Mouse (Mus musculus): ENCODE data around the gene Cnnm2. TPM values are rescaled to one million over a fixed set of nuclear protein-coding genes. Genes with fewer than 3 reads are reported as not detected.

Cnnm2 gene
- polyA plus RNA-seq, 1 experiment, result 8.1 TPM

GRCm38 (mm10) chr19:46799903-46800583, 38.6 kb downstream of the Cnnm2 start:
- no peaks in the 10 kb centered on the region for H3K79me2 ChIP-seq (ENCODE audit: control insufficient read depth, insufficient read depth)
- no peak for TF ChIP-seq E2F4 (IDR thresholded peaks at IDR 0.05; ENCODE audit: insufficient read depth)
- no peak for TF ChIP-seq CEBPB (IDR thresholded peaks at IDR 0.05; ENCODE audit: insufficient read depth, poor library complexity, severe bottlenecking)
- no peak for TF ChIP-seq MAX (IDR thresholded peaks at IDR 0.05; ENCODE audit: low read depth)
- TF ChIP-seq POLR2A (IDR thresholded peaks at IDR 0.05; ENCODE audit: insufficient read length, low read depth), result no peak
- no peak for TF ChIP-seq USF1 (IDR thresholded peaks at IDR 0.05; ENCODE audit: low read depth)
- TF ChIP-seq REST (IDR thresholded peaks at IDR 0.05; ENCODE audit: insufficient read depth, insufficient read length), result no peak
- no peak for TF ChIP-seq MYOD1 (IDR thresholded peaks at IDR 0.05; ENCODE audit: control insufficient read depth in 1 of 3, insufficient read length in 2 of 3, low read depth in 2 of 3)
- no peak for TF ChIP-seq TCF3 (IDR thresholded peaks at IDR 0.05; ENCODE audit: insufficient read length, low read depth)
- no peak for TF ChIP-seq MYOG (IDR thresholded peaks at IDR 0.05; ENCODE audit: control insufficient read depth in 1 of 3, insufficient read depth in 1 of 3, insufficient read length in 2 of 3, low read depth in 2 of 3)
- no peak for TF ChIP-seq SRF (IDR thresholded peaks at IDR 0.05; ENCODE audit: control insufficient read depth, insufficient read length, low read depth)
- TF ChIP-seq TCF12 (IDR thresholded peaks at IDR 0.05; ENCODE audit: insufficient read depth, poor library complexity, severe bottlenecking), result no peak
- no peak for TF ChIP-seq POLR2AphosphoS2 (IDR thresholded peaks at IDR 0.05; ENCODE audit: insufficient read length, low read depth)
- H3K27me3 ChIP-seq (ENCODE audit: control insufficient read depth, insufficient read depth, insufficient read length), result no peaks in the 10 kb centered on the region
- H3K36me3 ChIP-seq (ENCODE audit: control insufficient read depth, insufficient read depth), result no peaks in the 10 kb centered on the region
- H3ac ChIP-seq (ENCODE audit: control insufficient read depth, insufficient read length), result no peak overlapping the region
- peak overlapping the region; percentile 25 for H3K4me2 ChIP-seq (ENCODE audit: low read depth)
- H3K4me3 ChIP-seq, result no peak overlapping the region

DNA sequence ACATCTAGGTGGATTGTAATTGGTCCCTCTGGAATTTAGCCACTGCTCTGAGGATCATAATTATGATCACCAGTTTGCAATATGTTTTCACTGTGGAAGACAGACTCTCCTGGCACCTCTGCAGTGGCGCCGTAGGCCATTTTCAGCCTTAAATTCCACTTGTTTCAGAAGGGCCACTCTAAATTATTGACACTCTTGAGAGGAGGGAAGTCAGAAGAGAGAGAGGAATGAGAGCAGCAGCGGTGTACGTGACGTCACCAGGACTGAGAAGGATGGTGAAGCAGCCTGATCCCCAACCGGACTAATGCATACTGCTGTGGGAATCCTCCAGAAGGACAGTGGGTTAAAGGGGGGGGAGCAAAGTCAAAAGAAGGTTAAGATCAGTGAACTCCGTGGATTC, 40.1 kb downstream of the Cnnm2 start:
- TF ChIP-seq E2F4 (IDR thresholded peaks at IDR 0.05; ENCODE audit: insufficient read depth) (no peak), REST (IDR thresholded peaks at IDR 0.05; ENCODE audit: insufficient read depth, insufficient read length) (no peak), POLR2AphosphoS2 (IDR thresholded peaks at IDR 0.05; ENCODE audit: insufficient read length, low read depth) (no peak), MYOD1 (IDR thresholded peaks at IDR 0.05; ENCODE audit: control insufficient read depth in 1 of 3, insufficient read length in 2 of 3, low read depth in 2 of 3) (no peak), POLR2A (IDR thresholded peaks at IDR 0.05; ENCODE audit: insufficient read length, low read depth) (no peak), SRF (IDR thresholded peaks at IDR 0.05; ENCODE audit: control insufficient read depth, insufficient read length, low read depth) (no peak), TCF12 (IDR thresholded peaks at IDR 0.05; ENCODE audit: insufficient read depth, poor library complexity, severe bottlenecking) (no peak), USF1 (IDR thresholded peaks at IDR 0.05; ENCODE audit: low read depth) (no peak), CEBPB (IDR thresholded peaks at IDR 0.05; ENCODE audit: insufficient read depth, poor library complexity, severe bottlenecking) (no peak), MAX (IDR thresholded peaks at IDR 0.05; ENCODE audit: low read depth) (no peak), MYOG (IDR thresholded peaks at IDR 0.05; ENCODE audit: control insufficient read depth in 1 of 3, insufficient read depth in 1 of 3, insufficient read length in 2 of 3, low read depth in 2 of 3) (no peak), TCF3 (IDR thresholded peaks at IDR 0.05; ENCODE audit: insufficient read length, low read depth) (no peak)
- H3K27me3 ChIP-seq (ENCODE audit: control insufficient read depth, insufficient read depth, insufficient read length), result no peaks in the 10 kb centered on the region
- no peaks in the 10 kb centered on the region for H3K79me2 ChIP-seq (ENCODE audit: control insufficient read depth, insufficient read depth)
- H3K4me3 ChIP-seq, result no peak overlapping the region
- H3K36me3 ChIP-seq (ENCODE audit: control insufficient read depth, insufficient read depth), result no peaks in the 10 kb centered on the region
- no peak overlapping the region for H3K4me2 ChIP-seq (ENCODE audit: low read depth)
- H3ac ChIP-seq (ENCODE audit: control insufficient read depth, insufficient read length), result no peak overlapping the region

- Histone ChIP-seq H3K36me3 (ENCODE audit: control insufficient read depth, insufficient read depth) (no peaks in the 10 kb centered on the region), H3K79me2 (ENCODE audit: control insufficient read depth, insufficient read depth) (no peaks in the 10 kb centered on the region), H3ac (ENCODE audit: control insufficient read depth, insufficient read length) (no peak overlapping the region), H3K27me3 (ENCODE audit: control insufficient read depth, insufficient read depth, insufficient read length) (no peaks in the 10 kb centered on the region), H3K4me2 (ENCODE audit: low read depth) (no peak overlapping the region), H3K4me3 (no peak overlapping the region)
- no peak for TF ChIP-seq POLR2AphosphoS2 (IDR thresholded peaks at IDR 0.05; ENCODE audit: insufficient read length, low read depth)
- TF ChIP-seq MYOD1 (IDR thresholded peaks at IDR 0.05; ENCODE audit: control insufficient read depth in 1 of 3, insufficient read length in 2 of 3, low read depth in 2 of 3), result no peak
- no peak for TF ChIP-seq MYOG (IDR thresholded peaks at IDR 0.05; ENCODE audit: control insufficient read depth in 1 of 3, insufficient read depth in 1 of 3, insufficient read length in 2 of 3, low read depth in 2 of 3)
- no peak for TF ChIP-seq REST (IDR thresholded peaks at IDR 0.05; ENCODE audit: insufficient read depth, insufficient read length)
- no peak for TF ChIP-seq CEBPB (IDR thresholded peaks at IDR 0.05; ENCODE audit: insufficient read depth, poor library complexity, severe bottlenecking)
- no peak for TF ChIP-seq TCF12 (IDR thresholded peaks at IDR 0.05; ENCODE audit: insufficient read depth, poor library complexity, severe bottlenecking)
- no peak for TF ChIP-seq SRF (IDR thresholded peaks at IDR 0.05; ENCODE audit: control insufficient read depth, insufficient read length, low read depth)
- TF ChIP-seq E2F4 (IDR thresholded peaks at IDR 0.05; ENCODE audit: insufficient read depth), result no peak
- no peak for TF ChIP-seq USF1 (IDR thresholded peaks at IDR 0.05; ENCODE audit: low read depth)
Observed at GRCm38 (mm10) chr19:46802306-46802705, 40.9 kb downstream of the Cnnm2 start.

DNA sequence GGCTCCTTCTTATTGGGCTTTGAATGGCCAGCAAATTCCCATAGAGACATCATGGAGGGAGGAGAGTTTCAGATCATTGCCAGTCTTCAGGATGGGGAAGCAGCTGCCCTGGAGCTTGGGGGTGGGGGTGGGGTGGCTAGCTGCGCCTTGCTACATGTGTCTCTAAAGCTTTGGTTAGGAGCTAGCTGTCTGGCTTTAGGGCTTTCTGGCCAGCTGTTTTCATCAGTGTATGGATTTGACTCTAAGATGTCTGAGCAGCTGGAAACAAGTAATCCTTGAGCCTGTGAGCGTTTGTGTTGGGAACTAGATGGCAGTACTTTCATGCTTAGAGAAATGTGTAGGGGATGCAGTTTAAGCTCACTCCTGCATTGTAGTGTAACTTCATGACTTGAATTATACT, 42.3 kb downstream of the Cnnm2 start:
- Histone ChIP-seq H3K4me3 (no peak overlapping the region), H3K36me3 (ENCODE audit: control insufficient read depth, insufficient read depth) (no peaks in the 10 kb centered on the region), H3ac (ENCODE audit: control insufficient read depth, insufficient read length) (no peak overlapping the region), H3K79me2 (ENCODE audit: control insufficient read depth, insufficient read depth) (no peaks in the 10 kb centered on the region), H3K4me2 (ENCODE audit: low read depth) (no peak overlapping the region), H3K27me3 (ENCODE audit: control insufficient read depth, insufficient read depth, insufficient read length) (no peaks in the 10 kb centered on the region)
- TF ChIP-seq E2F4 (IDR thresholded peaks at IDR 0.05; ENCODE audit: insufficient read depth) (no peak), POLR2A (IDR thresholded peaks at IDR 0.05; ENCODE audit: insufficient read length, low read depth) (no peak), USF1 (IDR thresholded peaks at IDR 0.05; ENCODE audit: low read depth) (no peak), POLR2AphosphoS2 (IDR thresholded peaks at IDR 0.05; ENCODE audit: insufficient read length, low read depth) (no peak), MYOG (IDR thresholded peaks at IDR 0.05; ENCODE audit: control insufficient read depth in 1 of 3, insufficient read depth in 1 of 3, insufficient read length in 2 of 3, low read depth in 2 of 3) (no peak), TCF12 (IDR thresholded peaks at IDR 0.05; ENCODE audit: insufficient read depth, poor library complexity, severe bottlenecking) (no peak), MAX (IDR thresholded peaks at IDR 0.05; ENCODE audit: low read depth) (no peak), TCF3 (IDR thresholded peaks at IDR 0.05; ENCODE audit: insufficient read length, low read depth) (no peak), MYOD1 (IDR thresholded peaks at IDR 0.05; ENCODE audit: control insufficient read depth in 1 of 3, insufficient read length in 2 of 3, low read depth in 2 of 3) (no peak), SRF (IDR thresholded peaks at IDR 0.05; ENCODE audit: control insufficient read depth, insufficient read length, low read depth) (no peak), REST (IDR thresholded peaks at IDR 0.05; ENCODE audit: insufficient read depth, insufficient read length) (no peak), CEBPB (IDR thresholded peaks at IDR 0.05; ENCODE audit: insufficient read depth, poor library complexity, severe bottlenecking) (no peak)
